Mouse (Mus musculus) thymus, adult 2 months (tissue): ENCODE results near the gene Oaz3.

Source experiments
- CTCF ChIP-seq: fragments of 200-500 bp; IDR thresholded peaks from 2 replicates; pipeline ENCODE4 v1.5.1; 2012; ENCODE audit warnings: mild to moderate bottlenecking, control low read depth, low read length, moderate library complexity, borderline replicate concordance; ENCODE audit not compliant: control insufficient read depth, poor library complexity, insufficient read depth; ENCODE audit errors: extremely low read depth
- POLR2A ChIP-seq: fragments of 200-500 bp; IDR thresholded peaks from 2 replicates; pipeline ENCODE4 v1.6.1; 2012; ENCODE audit warnings: mild to moderate bottlenecking, low read length, control low read depth, moderate library complexity; ENCODE audit not compliant: control insufficient read depth, poor library complexity, insufficient read depth; ENCODE audit errors: extremely low read depth

- TF ChIP-seq CTCF: peak; percentile 68; the same call in 1 of the 2 replicates
- TF ChIP-seq POLR2A: no peak
Measured at GRCm38 (mm10) chr3:94456529-94457000, 12.8 kb upstream of the Oaz3 start.
